ENCODE assay signal across 9 mouse cellular contexts in genomic region chr15:84414040-84414848, GRCm38 (mm10). TPM values are rescaled to one million over a fixed set of nuclear protein-coding genes. Genes with fewer than 3 reads are reported as not detected.
DNase-seq lines count a peak whose midpoint lies in the region; ATAC-seq and TF ChIP-seq lines count a peak whose summit lies in the region.
"Had no signal": no experiment of that assay in that cellular context is flagged by ENCODE, and none has a peak within 500 bp of the region (broad histone marks: within the 10 kb centered on the region; RNA-seq: fewer than 3 reads in every experiment).

No protein-coding gene starts in this region.

- ATAC-seq in embryonic facial prominence, embryonic 14.5 days (ENCODE audit: low read depth), result peak; percentile 48
- peak; percentile 32; the same call in 1 of the 2 replicates for ATAC-seq in midbrain, embryonic 16.5 days
- no peak for ATAC-seq in liver, embryonic 11.5 days (replicated peaks; ENCODE audit: low FRiP score)
- ATAC-seq in megakaryocyte progenitor cell, adult 5-6 weeks (replicated peaks; ENCODE audit: poor library complexity), result no peak

- H3K4me1 ChIP-seq in embryonic facial prominence, embryonic 14.5 days (ENCODE audit: control insufficient read depth, insufficient read depth, low read length), result peaks cover 4% of the 10 kb centered on the region
- H3K4me1 ChIP-seq in midbrain, embryonic 16.5 days (ENCODE audit: control insufficient read depth, insufficient read depth, low read length), result peaks cover 21% of the 10 kb centered on the region
- H3K4me1 ChIP-seq in liver, embryonic 11.5 days (replicated peaks; ENCODE audit: control insufficient read depth, insufficient read depth, low read length), result peaks cover 6% of the 10 kb centered on the region

- TF ChIP-seq CTCF in layer of hippocampus, adult 2 months (conservative IDR thresholded peaks at IDR 0.05), result peak; percentile 39

- intact Hi-C loops in gastrocnemius, postnatal 36 days (cut with DNase I), result no loop called here

- 37% methylated on average over 9 of the region's 9 CpGs for WGBS in embryonic facial prominence, embryonic 14.5 days
- 7% methylated on average over 9 of the region's 9 CpGs for WGBS in midbrain, embryonic 16.5 days
- 45% methylated on average over 9 of the region's 9 CpGs for WGBS in liver, embryonic 11.5 days

- no peaks in the 10 kb centered on the region for H3K27me3 ChIP-seq in embryonic facial prominence, embryonic 14.5 days (replicated peaks; ENCODE audit: control insufficient read depth, insufficient read depth, low read length)
- H3K27me3 ChIP-seq in midbrain, embryonic 16.5 days (ENCODE audit: control insufficient read depth, insufficient read depth, low read depth, low read length), result no peaks in the 10 kb centered on the region; the same call in 1 of the 2 replicates
- H3K27me3 ChIP-seq in liver, embryonic 11.5 days (replicated peaks; ENCODE audit: control insufficient read depth, insufficient read depth, low read length), result peaks cover 4% of the 10 kb centered on the region
- H3K27me3 ChIP-seq: liver, embryonic 13.5 days had no signal

- H3K4me2 ChIP-seq in embryonic facial prominence, embryonic 14.5 days (ENCODE audit: low read depth, low read length), result no peak overlapping the region
- H3K4me2 ChIP-seq in midbrain, embryonic 16.5 days (ENCODE audit: low read length), result no peak overlapping the region
- no peak overlapping the region for H3K4me2 ChIP-seq in liver, embryonic 11.5 days
- H3K4me2 ChIP-seq: liver, embryonic 13.5 days had no signal

- no peaks in the 10 kb centered on the region for H3K9me3 ChIP-seq in embryonic facial prominence, embryonic 14.5 days (ENCODE audit: control insufficient read depth, low read length)
- no peaks in the 10 kb centered on the region for H3K9me3 ChIP-seq in midbrain, embryonic 16.5 days (replicated peaks; ENCODE audit: control insufficient read depth, low read length, poor library complexity, severe bottlenecking)
- no peaks in the 10 kb centered on the region for H3K9me3 ChIP-seq in liver, embryonic 11.5 days (ENCODE audit: control insufficient read depth, low read length)
- H3K9me3 ChIP-seq: liver, embryonic 13.5 days had no signal

- H3K36me3 ChIP-seq in embryonic facial prominence, embryonic 14.5 days (ENCODE audit: control insufficient read depth, insufficient read depth, low read length), result no peaks in the 10 kb centered on the region
- no peaks in the 10 kb centered on the region for H3K36me3 ChIP-seq in midbrain, embryonic 16.5 days (ENCODE audit: control insufficient read depth, insufficient read depth, low read length)
- H3K36me3 ChIP-seq in liver, embryonic 11.5 days (ENCODE audit: control insufficient read depth, insufficient read depth, low read length), result no peaks in the 10 kb centered on the region
- H3K36me3 ChIP-seq: liver, embryonic 13.5 days had no signal

- no peak overlapping the region for H3K27ac ChIP-seq in embryonic facial prominence, embryonic 14.5 days (replicated peaks; ENCODE audit: low read depth, low read length)
- H3K27ac ChIP-seq in layer of hippocampus, adult 2 months, result peak overlapping the region; percentile 68
- peak overlapping the region; percentile 67 for H3K27ac ChIP-seq in midbrain, embryonic 16.5 days (ENCODE audit: low read length)
- no peak overlapping the region for H3K27ac ChIP-seq in liver, embryonic 11.5 days (ENCODE audit: low read depth, low read length)
- H3K27ac ChIP-seq: liver, embryonic 13.5 days had no signal

- DNase-seq in brain, embryonic 18.5 days (ENCODE audit: low read depth, low spot score), result peak; percentile 49
- DNase-seq in embryonic facial prominence, embryonic 14.5 days (ENCODE audit: low spot score), result peak; percentile 83
- peak in 1 of 2 experiments; percentile 73 for DNase-seq in layer of hippocampus, adult 2 months (ENCODE audit: low spot score in 2 of 2)
- no peak for DNase-seq in kidney, postnatal 4 days
- DNase-seq in liver, embryonic 11.5 days (ENCODE audit: low spot score), result no peak
- no peak for DNase-seq in gastrocnemius, postnatal 36 days
- DNase-seq: liver, embryonic 13.5 days had no signal

- H3K9ac ChIP-seq in embryonic facial prominence, embryonic 14.5 days (ENCODE audit: low read depth, low read length), result no peak overlapping the region
- H3K9ac ChIP-seq in midbrain, embryonic 16.5 days (ENCODE audit: low read depth, low read length), result 0 out of 2 replicates have a peak overlapping the region, but pooled peaks have one; percentile 14
- H3K9ac ChIP-seq in liver, embryonic 11.5 days (ENCODE audit: low read depth, low read length), result no peak overlapping the region
- H3K9ac ChIP-seq: liver, embryonic 13.5 days had no signal

- H3K4me3 ChIP-seq in embryonic facial prominence, embryonic 14.5 days (ENCODE audit: low read depth, low read length), result no peak overlapping the region
- no peak overlapping the region for H3K4me3 ChIP-seq in layer of hippocampus, adult 2 months
- H3K4me3 ChIP-seq in midbrain, embryonic 16.5 days (ENCODE audit: low read depth, low read length), result no peak overlapping the region
- no peak overlapping the region for H3K4me3 ChIP-seq in liver, embryonic 11.5 days (ENCODE audit: low read depth, low read length)
- H3K4me3 ChIP-seq: liver, embryonic 13.5 days had no signal

RNA-seq across cellular contexts. Expression of gene Shisal1, which starts 32.7 kb away (rescaled TPM):
- polyA plus RNA-seq in embryonic facial prominence, embryonic 14.5 days (2014; fragmentation: Nextera tagmentation; extraction: Ambion mirVana), result 9.0 and 12.9 TPM in 2 replicates
- total RNA-seq in layer of hippocampus, adult 2 months (2021), result 10 to 100 TPM; 61.4 to 63.9 TPM
- 20.3 and 24.1 TPM in 2 replicates for polyA plus RNA-seq in midbrain, embryonic 16.5 days (2015; fragmentation: Nextera tagmentation; extraction: Ambion mirVana)
- polyA plus RNA-seq in liver, embryonic 11.5 days (2014; fragmentation: Nextera tagmentation; extraction: Ambion mirVana), result 0.25 and 0.51 TPM in 2 replicates
- under 1 TPM; 0.43 to 0.74 TPM for total RNA-seq in gastrocnemius, postnatal 36 days (2021)
- not detected in 2 replicates for total RNA-seq in megakaryocyte progenitor cell, adult 5-6 weeks (2015)
- total RNA-seq in megakaryocyte progenitor cell, adult 5-6 weeks (2017), result not detected in 2 replicates

Comparison
In these comparisons a context has a peak if more than half of its experiments do, and no peak if none do; other contexts are left out.
1. DNase-seq: peak in brain, embryonic 18.5 days (single experiment) and embryonic facial prominence, embryonic 14.5 days (single experiment); none in kidney, postnatal 4 days (0 of 2), liver, embryonic 11.5 days (single experiment) and gastrocnemius, postnatal 36 days (0 of 2).
2. ATAC-seq: peak in embryonic facial prominence, embryonic 14.5 days (single experiment) and midbrain, embryonic 16.5 days (single experiment); none in liver, embryonic 11.5 days (single experiment) and megakaryocyte progenitor cell, adult 5-6 weeks (single experiment).
3. H3K27ac ChIP-seq: peak in layer of hippocampus, adult 2 months (single experiment) and midbrain, embryonic 16.5 days (single experiment); none in embryonic facial prominence, embryonic 14.5 days (single experiment) and liver, embryonic 11.5 days (single experiment).
4. RNA of gene Shisal1, which starts 32.7 kb away (total RNA-seq): 61.4 to 63.9 TPM in layer of hippocampus, adult 2 months; 0.43 to 0.74 TPM in gastrocnemius, postnatal 36 days and not detected in megakaryocyte progenitor cell, adult 5-6 weeks; every median in the first group is over 10 times any median in the second.